Mouse (Mus musculus): ENCODE results near the gene Syt7. TPM values are rescaled to one million over a fixed set of nuclear protein-coding genes. Genes with fewer than 3 reads are reported as not detected.

The Syt7 gene
- 0.29 TPM for polyA plus RNA-seq (2014; fragmentation: Illumina TruSeq; extraction: RNeasy Lipid Tissue Mini Kit (QIAGEN cat#74804); ENCODE audit: low read depth, low replicate concordance)

GRCm38 (mm10) chr19:10388615-10389313 lies at the start of gene Syt7:
Gene Syt7 (plus strand): TSS chr19:10389090.

GRCm38 (mm10) chr19:10456752-10457483 lies 68.0 kb downstream of the Syt7 start, which contains the start of gene Lrrc10b:
Gene Lrrc10b (minus strand): TSS chr19:10457473.

DNA sequence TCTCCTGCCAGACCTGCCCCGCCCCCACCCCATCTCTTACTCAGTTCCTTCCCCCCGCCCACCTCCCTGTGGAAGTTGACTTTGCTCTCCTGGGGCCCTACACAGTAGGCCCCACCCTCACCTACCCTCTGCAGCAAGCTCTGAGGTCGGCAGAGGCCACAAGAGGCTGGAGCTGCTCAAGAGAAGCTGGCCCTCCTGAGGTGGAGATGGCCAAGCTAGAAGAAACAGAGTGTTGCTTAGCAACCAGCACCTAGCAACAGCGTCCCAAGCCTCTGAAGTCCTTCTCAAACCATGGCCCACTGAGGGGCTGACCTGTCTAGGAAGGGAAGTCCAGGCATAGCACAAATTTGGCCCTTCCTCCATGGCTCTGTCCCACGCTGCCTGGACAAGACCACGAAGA lies 93.8 kb downstream of the Syt7 start, which contains the start of gene Ppp1r32:
TSS of gene Ppp1r32 (minus strand) at position 226 of the 400 bp plus-strand sequence.

Other genes starting within 250 kb of the Syt7 start
- 337 TPM for gene Fads1, start 206.2 kb upstream of the Syt7 start, polyA plus RNA-seq (2014; fragmentation: Illumina TruSeq; extraction: RNeasy Lipid Tissue Mini Kit (QIAGEN cat#74804); ENCODE audit: low read depth, low replicate concordance)
- gene Tmem258, start 185.1 kb upstream of the Syt7 start, polyA plus RNA-seq (2014; fragmentation: Illumina TruSeq; extraction: RNeasy Lipid Tissue Mini Kit (QIAGEN cat#74804); ENCODE audit: low read depth, low replicate concordance): 24.7 TPM
- 0.90 TPM for gene Fen1, start 184.9 kb upstream of the Syt7 start, polyA plus RNA-seq (2014; fragmentation: Illumina TruSeq; extraction: RNeasy Lipid Tissue Mini Kit (QIAGEN cat#74804); ENCODE audit: low read depth, low replicate concordance)
- 3.0 TPM for gene Myrf, start 148.3 kb upstream of the Syt7 start, polyA plus RNA-seq (2014; fragmentation: Illumina TruSeq; extraction: RNeasy Lipid Tissue Mini Kit (QIAGEN cat#74804); ENCODE audit: low read depth, low replicate concordance)
- gene Dagla, start 84.2 kb upstream of the Syt7 start, polyA plus RNA-seq (2014; fragmentation: Illumina TruSeq; extraction: RNeasy Lipid Tissue Mini Kit (QIAGEN cat#74804); ENCODE audit: low read depth, low replicate concordance): not detected
- not detected for gene Lrrc10b, start 68.4 kb downstream of the Syt7 start, polyA plus RNA-seq (2014; fragmentation: Illumina TruSeq; extraction: RNeasy Lipid Tissue Mini Kit (QIAGEN cat#74804); ENCODE audit: low read depth, low replicate concordance)
- gene Ppp1r32, start 93.8 kb downstream of the Syt7 start, polyA plus RNA-seq (2014; fragmentation: Illumina TruSeq; extraction: RNeasy Lipid Tissue Mini Kit (QIAGEN cat#74804); ENCODE audit: low read depth, low replicate concordance): not detected
- 28.6 TPM for gene Cpsf7, start 136.2 kb downstream of the Syt7 start, polyA plus RNA-seq (2014; fragmentation: Illumina TruSeq; extraction: RNeasy Lipid Tissue Mini Kit (QIAGEN cat#74804); ENCODE audit: low read depth, low replicate concordance)
- gene Sdhaf2, start 137.1 kb downstream of the Syt7 start, polyA plus RNA-seq (2014; fragmentation: Illumina TruSeq; extraction: RNeasy Lipid Tissue Mini Kit (QIAGEN cat#74804); ENCODE audit: low read depth, low replicate concordance): 49.8 TPM
- 3.0 TPM for gene Tmem216, start 167.1 kb downstream of the Syt7 start, polyA plus RNA-seq (2014; fragmentation: Illumina TruSeq; extraction: RNeasy Lipid Tissue Mini Kit (QIAGEN cat#74804); ENCODE audit: low read depth, low replicate concordance)
- gene Cyb561a3, start 188.1 kb downstream of the Syt7 start, polyA plus RNA-seq (2014; fragmentation: Illumina TruSeq; extraction: RNeasy Lipid Tissue Mini Kit (QIAGEN cat#74804); ENCODE audit: low read depth, low replicate concordance): 3.5 TPM
- 2.8 TPM for gene Tmem138, start 188.3 kb downstream of the Syt7 start, polyA plus RNA-seq (2014; fragmentation: Illumina TruSeq; extraction: RNeasy Lipid Tissue Mini Kit (QIAGEN cat#74804); ENCODE audit: low read depth, low replicate concordance)
- gene Ddb1, start 216.2 kb downstream of the Syt7 start, polyA plus RNA-seq (2014; fragmentation: Illumina TruSeq; extraction: RNeasy Lipid Tissue Mini Kit (QIAGEN cat#74804); ENCODE audit: low read depth, low replicate concordance): 37.0 TPM
- 18.9 TPM for gene Tkfc, start 216.6 kb downstream of the Syt7 start, polyA plus RNA-seq (2014; fragmentation: Illumina TruSeq; extraction: RNeasy Lipid Tissue Mini Kit (QIAGEN cat#74804); ENCODE audit: low read depth, low replicate concordance)
- gene Vwce, start 245.1 kb downstream of the Syt7 start, polyA plus RNA-seq (2014; fragmentation: Illumina TruSeq; extraction: RNeasy Lipid Tissue Mini Kit (QIAGEN cat#74804); ENCODE audit: low read depth, low replicate concordance): 4.2 TPM